ENCODE assay signal across 26 mouse cellular contexts in the genomic region with DNA sequence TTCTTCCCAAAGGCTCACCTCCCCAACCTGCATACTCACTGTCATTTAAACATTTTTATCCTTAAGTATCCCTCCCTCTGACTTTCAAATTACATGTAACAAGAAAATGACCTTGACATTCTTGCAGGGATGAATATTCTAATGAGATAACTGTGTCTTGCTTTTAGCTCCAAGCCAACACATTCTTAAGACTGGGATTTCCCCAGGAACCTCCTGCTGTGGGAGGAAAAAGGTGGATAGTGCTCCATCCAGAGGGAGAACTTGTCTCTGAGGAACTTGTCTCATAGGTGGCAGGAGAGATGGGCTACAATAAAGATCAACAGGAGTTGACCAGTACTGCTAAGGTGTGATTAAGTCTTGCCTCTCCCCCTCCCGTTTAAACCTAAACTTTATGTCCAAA.
"Had no signal": no experiment of that assay in that cellular context is flagged by ENCODE, and none has a peak within 500 bp of the region (broad histone marks: within the 10 kb centered on the region; RNA-seq: fewer than 3 reads in every experiment).

No protein-coding gene starts in this region.

- H3K36me3 ChIP-seq: embryonic facial prominence, embryonic 10.5 days; embryonic facial prominence, embryonic 12.5 days; embryonic facial prominence, embryonic 13.5 days; embryonic facial prominence, embryonic 15.5 days; forebrain, embryonic 10.5 days; forebrain, embryonic 12.5 days; forebrain, embryonic 15.5 days; heart, embryonic 10.5 days had no signal

- H3K4me3 ChIP-seq: embryonic facial prominence, embryonic 10.5 days; embryonic facial prominence, embryonic 12.5 days; embryonic facial prominence, embryonic 13.5 days; embryonic facial prominence, embryonic 15.5 days; erythroblast, embryonic 14.5 days; forebrain, embryonic 10.5 days; forebrain, embryonic 12.5 days; forebrain, embryonic 13.5 days; forebrain, embryonic 15.5 days; gastrocnemius, adult 2 months; heart, adult 2 months; heart, embryonic 10.5 days had no signal

- H3K9ac ChIP-seq: embryonic facial prominence, embryonic 12.5 days; embryonic facial prominence, embryonic 13.5 days; embryonic facial prominence, embryonic 15.5 days; forebrain, embryonic 12.5 days; forebrain, embryonic 13.5 days; forebrain, embryonic 15.5 days; forebrain, postnatal 0 days had no signal

- ATAC-seq: forebrain, embryonic 13.5 days; forebrain, embryonic 14.5 days; forebrain, embryonic 15.5 days; forebrain, postnatal 0 days had no signal

- H3K9me3 ChIP-seq: embryonic facial prominence, embryonic 10.5 days; embryonic facial prominence, embryonic 12.5 days; embryonic facial prominence, embryonic 13.5 days; embryonic facial prominence, embryonic 15.5 days; forebrain, embryonic 10.5 days; forebrain, embryonic 12.5 days; forebrain, embryonic 13.5 days; forebrain, embryonic 15.5 days; heart, embryonic 10.5 days had no signal

- DNase-seq: cerebellum, adult 9-11 months; cerebellum, postnatal 10 days; cerebellum, postnatal 14 days; cerebellum, postnatal 25 days; cerebellum, postnatal 36 days; embryo, embryonic 11 days; forebrain, postnatal 0 days; gastrocnemius, adult 2 months; gastrocnemius, postnatal 10 days; gastrocnemius, postnatal 25 days; gastrocnemius, postnatal 36 days; heart, adult 11 months; heart, adult 18-20 months; heart, adult 2 months had no signal

- H3K4me2 ChIP-seq: embryonic facial prominence, embryonic 12.5 days; embryonic facial prominence, embryonic 13.5 days; embryonic facial prominence, embryonic 15.5 days; forebrain, embryonic 12.5 days; forebrain, embryonic 13.5 days; forebrain, embryonic 15.5 days; heart, embryonic 11.5 days had no signal

- H3K27me3 ChIP-seq: embryonic facial prominence, embryonic 12.5 days; embryonic facial prominence, embryonic 13.5 days; embryonic facial prominence, embryonic 15.5 days; forebrain, embryonic 12.5 days; forebrain, embryonic 13.5 days; forebrain, embryonic 15.5 days had no signal

- H3K27ac ChIP-seq: embryonic facial prominence, embryonic 10.5 days; embryonic facial prominence, embryonic 12.5 days; embryonic facial prominence, embryonic 13.5 days; embryonic facial prominence, embryonic 15.5 days; forebrain, embryonic 10.5 days; forebrain, embryonic 12.5 days; forebrain, embryonic 13.5 days; forebrain, embryonic 15.5 days; gastrocnemius, adult 2 months; heart, adult 2 months; heart, embryonic 10.5 days had no signal

- H3K4me1 ChIP-seq: embryonic facial prominence, embryonic 10.5 days; embryonic facial prominence, embryonic 12.5 days; embryonic facial prominence, embryonic 13.5 days; embryonic facial prominence, embryonic 15.5 days; forebrain, embryonic 10.5 days; forebrain, embryonic 12.5 days; forebrain, embryonic 13.5 days; forebrain, embryonic 15.5 days; heart, embryonic 10.5 days had no signal
